8 mouse cellular contexts compared by ENCODE assay signal in the genomic region with DNA sequence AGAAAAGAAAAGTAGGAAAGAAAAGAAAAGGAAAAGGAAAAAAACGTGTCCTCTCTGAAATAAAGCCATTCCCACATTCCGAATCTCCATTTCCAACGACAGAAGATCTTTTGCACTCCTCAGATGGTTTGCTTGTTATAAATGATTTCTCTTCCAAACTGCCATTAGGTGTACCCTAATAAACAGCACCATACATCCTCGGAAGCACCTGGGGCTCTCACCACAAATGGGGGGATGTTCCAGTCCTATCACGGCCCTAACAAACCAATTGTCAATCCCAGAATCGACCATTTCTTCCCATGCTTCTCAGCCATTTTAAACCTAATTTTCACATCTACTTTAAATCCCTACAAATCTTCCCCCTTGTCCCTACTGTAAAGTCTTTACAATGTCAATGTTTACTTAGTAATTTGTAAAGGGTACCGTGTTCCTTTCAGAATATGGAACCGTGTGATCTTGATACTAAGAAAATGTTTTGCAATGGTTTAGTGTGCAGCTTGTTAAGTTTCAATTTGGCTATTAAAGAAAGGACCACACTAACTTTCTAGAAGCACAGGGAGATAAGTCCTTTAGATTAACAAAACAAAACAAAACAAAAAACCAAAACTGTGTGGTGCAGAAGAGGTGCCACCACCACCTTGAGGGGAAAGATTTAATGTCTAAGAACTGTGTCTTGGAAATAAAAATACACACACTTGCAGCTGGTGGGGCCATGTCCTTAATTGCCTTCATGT.
DNase-seq lines count a peak whose midpoint lies in the region; ATAC-seq and TF ChIP-seq lines count a peak whose summit lies in the region.

No protein-coding gene starts in this region.

- peak overlapping the region; percentile 95 for H3K27ac ChIP-seq in kidney, adult 2 months (ENCODE audit: insufficient read depth, low read depth, low read length)
- peak overlapping the region; percentile 93 for H3K27ac ChIP-seq in hindbrain, embryonic 14.5 days
- H3K27ac ChIP-seq in midbrain, embryonic 16.5 days (ENCODE audit: low read length): peak overlapping the region; percentile 94

- DNase-seq in kidney, adult 2 months: no peak
- no peak for DNase-seq in kidney, postnatal 10 days
- peak; percentile 40 for DNase-seq in adipocyte (ENCODE audit: low spot score)
- DNase-seq in hindbrain, embryonic 14.5 days (ENCODE audit: low spot score): no peak
- DNase-seq in right cerebral cortex, adult 18-20 months: no peak
- no peak for DNase-seq in cerebellum, postnatal 36 days
- DNase-seq in left cerebral cortex, postnatal 4 days: no peak

- H3K4me3 ChIP-seq in kidney, adult 2 months (ENCODE audit: insufficient read depth, low read depth, low read length): 0 out of 2 replicates have a peak overlapping the region, but pooled peaks have one; percentile 32
- H3K4me3 ChIP-seq in hindbrain, embryonic 14.5 days (replicated peaks; ENCODE audit: low read length): no peak overlapping the region
- H3K4me3 ChIP-seq in midbrain, embryonic 16.5 days (ENCODE audit: low read depth, low read length): no peak overlapping the region; the same call in 1 of the 2 replicates

- intact Hi-C loops in left cerebral cortex, postnatal 4 days (cut with DNase I): loop anchor here (2.0 kb wide), 1 partner anchor 51 kb away; no protein-coding TSS in a partner anchor

- H3K4me1 ChIP-seq in kidney, adult 2 months (ENCODE audit: control insufficient read depth, insufficient read depth, low read length): peaks cover 8% of the 10 kb centered on the region; the same call in 1 of the 2 replicates
- peaks cover 12% of the 10 kb centered on the region; the same call in 1 of the 2 replicates for H3K4me1 ChIP-seq in hindbrain, embryonic 14.5 days (replicated peaks; ENCODE audit: control insufficient read depth, insufficient read depth, low read length)
- peaks cover 12% of the 10 kb centered on the region for H3K4me1 ChIP-seq in midbrain, embryonic 16.5 days (ENCODE audit: control insufficient read depth, insufficient read depth, low read length)

- H3K4me2 ChIP-seq in hindbrain, embryonic 14.5 days (replicated peaks): peak overlapping the region; percentile 66
- peak overlapping the region; percentile 65 for H3K4me2 ChIP-seq in midbrain, embryonic 16.5 days (ENCODE audit: low read length)

- no peaks in the 10 kb centered on the region for H3K36me3 ChIP-seq in kidney, adult 2 months (ENCODE audit: control insufficient read depth, insufficient read depth, low read length)
- no peaks in the 10 kb centered on the region for H3K36me3 ChIP-seq in hindbrain, embryonic 14.5 days (replicated peaks; ENCODE audit: control insufficient read depth, insufficient read depth)
- H3K36me3 ChIP-seq in midbrain, embryonic 16.5 days (ENCODE audit: control insufficient read depth, insufficient read depth, low read length): no peaks in the 10 kb centered on the region

- WGBS in kidney, adult 2 months: 18% methylated on average over 8 of the region's 8 CpGs
- 27% methylated on average over 8 of the region's 8 CpGs for WGBS in hindbrain, embryonic 14.5 days
- WGBS in midbrain, embryonic 16.5 days: 21% methylated on average over 8 of the region's 8 CpGs

- H3K9ac ChIP-seq in hindbrain, embryonic 14.5 days: peak overlapping the region; percentile 60
- peak overlapping the region; percentile 66; the same call in 1 of the 2 replicates for H3K9ac ChIP-seq in midbrain, embryonic 16.5 days (ENCODE audit: low read depth, low read length)

- TF ChIP-seq CTCF in kidney, adult 2 months (conservative IDR thresholded peaks at IDR 0.05; ENCODE audit: insufficient read depth, insufficient read length, low read depth, low read length): no peak

- no peak for ATAC-seq in hindbrain, embryonic 14.5 days (ENCODE audit: low FRiP score)
- ATAC-seq in midbrain, embryonic 16.5 days: no peak

- no peaks in the 10 kb centered on the region for H3K27me3 ChIP-seq in kidney, adult 2 months (replicated peaks; ENCODE audit: control insufficient read depth, insufficient read depth, low read length)
- no peaks in the 10 kb centered on the region for H3K27me3 ChIP-seq in hindbrain, embryonic 14.5 days (ENCODE audit: control insufficient read depth, insufficient read depth, low read length)
- H3K27me3 ChIP-seq in midbrain, embryonic 16.5 days (ENCODE audit: control insufficient read depth, insufficient read depth, low read depth, low read length): no peaks in the 10 kb centered on the region

- H3K9me3 ChIP-seq in hindbrain, embryonic 14.5 days (ENCODE audit: control insufficient read depth, low read length): no peaks in the 10 kb centered on the region
- H3K9me3 ChIP-seq in midbrain, embryonic 16.5 days (replicated peaks; ENCODE audit: control insufficient read depth, low read length, poor library complexity, severe bottlenecking): no peaks in the 10 kb centered on the region

- no peak for TF ChIP-seq POLR2A in kidney, adult 2 months (IDR thresholded peaks at IDR 0.05; ENCODE audit: low read depth, low read length)
